Mouse (Mus musculus): ENCODE data around the gene Dlgap1. TPM values are rescaled to one million over a fixed set of nuclear protein-coding genes. Genes with fewer than 3 reads are reported as not detected.

The Dlgap1 gene
- polyA plus RNA-seq, 1 experiment from 2014 or later, result 1.6 TPM

GRCm38 (mm10) chr17:70339821-70340220 is 370.9 kb downstream of the Dlgap1 start:
- Histone ChIP-seq H3K4me2 (no peak overlapping the region), H3K9me3 (ENCODE audit: control insufficient read depth, low read length) (no peaks in the 10 kb centered on the region), H3K9ac (ENCODE audit: low read depth, low read length) (no peak overlapping the region), H3K27me3 (replicated peaks; ENCODE audit: control insufficient read depth, insufficient read depth, low read length) (no peaks in the 10 kb centered on the region), H3K4me3 (ENCODE audit: low read depth, low read length) (no peak overlapping the region), H3K4me1 (replicated peaks; ENCODE audit: control insufficient read depth, insufficient read depth, low read length) (no peaks in the 10 kb centered on the region), H3K36me3 (ENCODE audit: control insufficient read depth, insufficient read depth, low read length) (no peaks in the 10 kb centered on the region), H3K27ac (ENCODE audit: low read depth, low read length) (no peak overlapping the region)
- ATAC-seq (replicated peaks; ENCODE audit: low FRiP score), result no peak
- 81% methylated on average over 7 of the region's 7 CpGs for whole genome bisulfite sequencing
- no peak for DNase-seq (ENCODE audit: low spot score)

- WGBS, result 77% methylated on average over 8 of the region's 8 CpGs
- H3K36me3 ChIP-seq (ENCODE audit: control insufficient read depth, insufficient read depth, low read length), result no peaks in the 10 kb centered on the region
- DNase-seq (ENCODE audit: low spot score) (no peak), ATAC-seq (replicated peaks; ENCODE audit: low FRiP score) (no peak)
- no peaks in the 10 kb centered on the region for H3K27me3 ChIP-seq (replicated peaks; ENCODE audit: control insufficient read depth, insufficient read depth, low read length)
- H3K4me3 ChIP-seq (ENCODE audit: low read depth, low read length), result no peak overlapping the region
- H3K4me2 ChIP-seq, result no peak overlapping the region
- no peaks in the 10 kb centered on the region for H3K4me1 ChIP-seq (replicated peaks; ENCODE audit: control insufficient read depth, insufficient read depth, low read length)
- no peak overlapping the region for H3K9ac ChIP-seq (ENCODE audit: low read depth, low read length)
- H3K27ac ChIP-seq (ENCODE audit: low read depth, low read length), result no peak overlapping the region
- no peaks in the 10 kb centered on the region for H3K9me3 ChIP-seq (ENCODE audit: control insufficient read depth, low read length)
These were observed 372.4 kb downstream of the Dlgap1 start for GRCm38 (mm10) chr17:70341230-70341629.

GRCm38 (mm10) chr17:70341920-70342319 is 373.0 kb downstream of the Dlgap1 start:
- ATAC-seq (replicated peaks; ENCODE audit: low FRiP score) (no peak), DNase-seq (ENCODE audit: low spot score) (no peak)
- Histone ChIP-seq H3K27ac (ENCODE audit: low read depth, low read length) (no peak overlapping the region), H3K36me3 (ENCODE audit: control insufficient read depth, insufficient read depth, low read length) (no peaks in the 10 kb centered on the region), H3K9me3 (ENCODE audit: control insufficient read depth, low read length) (no peaks in the 10 kb centered on the region), H3K9ac (ENCODE audit: low read depth, low read length) (no peak overlapping the region), H3K4me1 (replicated peaks; ENCODE audit: control insufficient read depth, insufficient read depth, low read length) (no peaks in the 10 kb centered on the region), H3K4me3 (ENCODE audit: low read depth, low read length) (no peak overlapping the region), H3K4me2 (no peak overlapping the region), H3K27me3 (replicated peaks; ENCODE audit: control insufficient read depth, insufficient read depth, low read length) (no peaks in the 10 kb centered on the region)
- WGBS, result 64% methylated on average over 6 of the region's 6 CpGs

GRCm38 (mm10) chr17:70347403-70347802 is 378.5 kb downstream of the Dlgap1 start:
- H3K9ac ChIP-seq (ENCODE audit: low read depth, low read length), result no peak overlapping the region
- H3K4me1 ChIP-seq (replicated peaks; ENCODE audit: control insufficient read depth, insufficient read depth, low read length), result no peaks in the 10 kb centered on the region
- ATAC-seq (replicated peaks; ENCODE audit: low FRiP score) (no peak), DNase-seq (ENCODE audit: low spot score) (no peak)
- H3K4me2 ChIP-seq, result no peak overlapping the region
- H3K4me3 ChIP-seq (ENCODE audit: low read depth, low read length), result no peak overlapping the region
- no peak overlapping the region for H3K27ac ChIP-seq (ENCODE audit: low read depth, low read length)
- no peaks in the 10 kb centered on the region for H3K27me3 ChIP-seq (replicated peaks; ENCODE audit: control insufficient read depth, insufficient read depth, low read length)
- H3K9me3 ChIP-seq (ENCODE audit: control insufficient read depth, low read length), result no peaks in the 10 kb centered on the region
- no peaks in the 10 kb centered on the region for H3K36me3 ChIP-seq (ENCODE audit: control insufficient read depth, insufficient read depth, low read length)
- 77% methylated on average over 4 of the region's 4 CpGs for WGBS

- 76% methylated on average over 3 of the region's 3 CpGs for WGBS
- Histone ChIP-seq H3K9ac (ENCODE audit: low read depth, low read length) (no peak overlapping the region), H3K36me3 (ENCODE audit: control insufficient read depth, insufficient read depth, low read length) (no peaks in the 10 kb centered on the region), H3K4me3 (ENCODE audit: low read depth, low read length) (no peak overlapping the region), H3K27me3 (replicated peaks; ENCODE audit: control insufficient read depth, insufficient read depth, low read length) (no peaks in the 10 kb centered on the region), H3K9me3 (ENCODE audit: control insufficient read depth, low read length) (no peaks in the 10 kb centered on the region), H3K27ac (ENCODE audit: low read depth, low read length) (no peak overlapping the region), H3K4me2 (no peak overlapping the region), H3K4me1 (replicated peaks; ENCODE audit: control insufficient read depth, insufficient read depth, low read length) (no peaks in the 10 kb centered on the region)
- ATAC-seq (replicated peaks; ENCODE audit: low FRiP score) (no peak), DNase-seq (ENCODE audit: low spot score) (no peak)
These were observed 394.7 kb downstream of the Dlgap1 start for GRCm38 (mm10) chr17:70363561-70363960.

- H3K9ac ChIP-seq (ENCODE audit: low read depth, low read length), result no peak overlapping the region
- no peaks in the 10 kb centered on the region for H3K9me3 ChIP-seq (ENCODE audit: control insufficient read depth, low read length)
- no peak for ATAC-seq (replicated peaks; ENCODE audit: low FRiP score)
- 67% methylated on average over 1 of the region's 1 CpGs for whole genome bisulfite sequencing
- no peak overlapping the region for H3K27ac ChIP-seq (ENCODE audit: low read depth, low read length)
- no peak overlapping the region for H3K4me3 ChIP-seq (ENCODE audit: low read depth, low read length)
- H3K4me2 ChIP-seq, result no peak overlapping the region
- H3K4me1 ChIP-seq (replicated peaks; ENCODE audit: control insufficient read depth, insufficient read depth, low read length), result no peaks in the 10 kb centered on the region
- DNase-seq (ENCODE audit: low spot score), result no peak
- no peaks in the 10 kb centered on the region for H3K36me3 ChIP-seq (ENCODE audit: control insufficient read depth, insufficient read depth, low read length)
- no peaks in the 10 kb centered on the region for H3K27me3 ChIP-seq (replicated peaks; ENCODE audit: control insufficient read depth, insufficient read depth, low read length)
These were observed 395.1 kb downstream of the Dlgap1 start for GRCm38 (mm10) chr17:70363971-70364370.

GRCm38 (mm10) chr17:70369124-70369523 is 400.3 kb downstream of the Dlgap1 start:
- no peak overlapping the region for H3K27ac ChIP-seq (ENCODE audit: low read depth, low read length)
- DNase-seq (ENCODE audit: low spot score) (no peak), ATAC-seq (replicated peaks; ENCODE audit: low FRiP score) (no peak)
- H3K27me3 ChIP-seq (replicated peaks; ENCODE audit: control insufficient read depth, insufficient read depth, low read length), result no peaks in the 10 kb centered on the region
- H3K9me3 ChIP-seq (ENCODE audit: control insufficient read depth, low read length), result no peaks in the 10 kb centered on the region
- H3K36me3 ChIP-seq (ENCODE audit: control insufficient read depth, insufficient read depth, low read length), result no peaks in the 10 kb centered on the region
- H3K9ac ChIP-seq (ENCODE audit: low read depth, low read length), result no peak overlapping the region
- H3K4me1 ChIP-seq (replicated peaks; ENCODE audit: control insufficient read depth, insufficient read depth, low read length), result no peaks in the 10 kb centered on the region
- no peak overlapping the region for H3K4me2 ChIP-seq
- no peak overlapping the region for H3K4me3 ChIP-seq (ENCODE audit: low read depth, low read length)
- WGBS, result 69% methylated on average over 3 of the region's 3 CpGs

GRCm38 (mm10) chr17:70377020-70377419 is 408.1 kb downstream of the Dlgap1 start:
- Histone ChIP-seq H3K36me3 (ENCODE audit: control insufficient read depth, insufficient read depth, low read length) (no peaks in the 10 kb centered on the region), H3K27ac (ENCODE audit: low read depth, low read length) (no peak overlapping the region), H3K9ac (ENCODE audit: low read depth, low read length) (no peak overlapping the region), H3K4me2 (no peak overlapping the region), H3K9me3 (ENCODE audit: control insufficient read depth, low read length) (no peaks in the 10 kb centered on the region), H3K27me3 (replicated peaks; ENCODE audit: control insufficient read depth, insufficient read depth, low read length) (no peaks in the 10 kb centered on the region), H3K4me1 (replicated peaks; ENCODE audit: control insufficient read depth, insufficient read depth, low read length) (no peaks in the 10 kb centered on the region), H3K4me3 (ENCODE audit: low read depth, low read length) (no peak overlapping the region)
- ATAC-seq (replicated peaks; ENCODE audit: low FRiP score) (no peak), DNase-seq (ENCODE audit: low spot score) (no peak)
- 67% methylated on average over 4 of the region's 4 CpGs for WGBS

GRCm38 (mm10) chr17:70388447-70388846 is 419.6 kb downstream of the Dlgap1 start:
- Histone ChIP-seq H3K4me3 (ENCODE audit: low read depth, low read length) (no peak overlapping the region), H3K36me3 (ENCODE audit: control insufficient read depth, insufficient read depth, low read length) (no peaks in the 10 kb centered on the region), H3K9me3 (ENCODE audit: control insufficient read depth, low read length) (no peaks in the 10 kb centered on the region), H3K27ac (ENCODE audit: low read depth, low read length) (no peak overlapping the region), H3K4me1 (replicated peaks; ENCODE audit: control insufficient read depth, insufficient read depth, low read length) (no peaks in the 10 kb centered on the region), H3K27me3 (replicated peaks; ENCODE audit: control insufficient read depth, insufficient read depth, low read length) (no peaks in the 10 kb centered on the region), H3K4me2 (no peak overlapping the region), H3K9ac (ENCODE audit: low read depth, low read length) (no peak overlapping the region)
- 71% methylated on average over 1 of the region's 1 CpGs for WGBS
- no peak for DNase-seq (ENCODE audit: low spot score)
- ATAC-seq (replicated peaks; ENCODE audit: low FRiP score), result no peak
